Mouse (Mus musculus) liver, adult 2 months (tissue): ENCODE data around the gene Gm10563. TPM values are rescaled to one million over a fixed set of nuclear protein-coding genes. Genes with fewer than 3 reads are reported as not detected.
A peak's percentile ranks its signal among the peaks of the same experiment; 100 is the strongest.

ENCODE experiments used
- DNase-seq: peaks from one replicate; pipeline ENCODE4 v3.0.0-alpha.2; 2011; ENCODE audit warnings: low read depth, low spot score; ENCODE audit errors: extremely low read depth
- H3K27ac ChIP-seq: fragments of 200-500 bp; replicated peaks from 2 replicates; pipeline ENCODE4 v1.5.1; 2012; ENCODE audit warnings: low read depth, mild to moderate bottlenecking, control low read depth, inconsistent platforms, low read length; ENCODE audit not compliant: insufficient read depth
- H3K27me3 ChIP-seq: fragments of 200-500 bp; 2 replicates; pipeline ENCODE4 v1.6.1; 2012; ENCODE audit warnings: mild to moderate bottlenecking, moderate library complexity, low read length, inconsistent platforms; ENCODE audit not compliant: control insufficient read depth, insufficient read depth
- H3K36me3 ChIP-seq: fragments of 200-500 bp; 2 replicates; pipeline ENCODE4 v1.6.1; 2012; ENCODE audit warnings: low read length, inconsistent platforms; ENCODE audit not compliant: control insufficient read depth, insufficient read depth
- H3K4me1 ChIP-seq: fragments of 200-500 bp; 2 replicates; pipeline ENCODE4 v1.6.1; 2011; ENCODE audit warnings: low read length; ENCODE audit not compliant: control insufficient read depth, insufficient read depth
- H3K4me3 ChIP-seq: fragments of 200-500 bp; 2 replicates; pipeline ENCODE4 v1.5.1; 2011; ENCODE audit warnings: low read depth, mild to moderate bottlenecking, control low read depth, low read length, moderate library complexity; ENCODE audit not compliant: insufficient read depth
- H3K79me2 ChIP-seq: fragments of 200-500 bp; 2 replicates; pipeline ENCODE4 v1.6.1; 2012; ENCODE audit warnings: inconsistent platforms, mild to moderate bottlenecking, low read length, moderate library complexity; ENCODE audit not compliant: control insufficient read depth, insufficient read depth
- H3K9ac ChIP-seq: fragments of 200-500 bp; 2 replicates; pipeline ENCODE4 v1.6.1; 2012; ENCODE audit warnings: low read depth, mild to moderate bottlenecking, control low read depth, inconsistent platforms, low read length
- CTCF ChIP-seq: fragments of 200-500 bp; IDR thresholded peaks from 2 replicates; pipeline ENCODE4 v1.5.1; 2011; ENCODE audit warnings: low read depth, low read length, control low read depth
- POLR2A ChIP-seq: fragments of 200-500 bp; IDR thresholded peaks from 2 replicates; pipeline ENCODE4 v1.6.1; 2011; ENCODE audit warnings: low read length, control low read depth; ENCODE audit not compliant: insufficient read depth; ENCODE audit errors: extremely low read depth
- WGBS: fragments of 180-500 bp; shearing (Covaris S2); methylation state at CpG from one replicate; pipeline ENCODE4 v1.1.7; 2018; 5-methylcytosine and 5-hydroxymethylcytosine counted together
- polyA plus RNA-seq: library from polyadenylated mRNA; depleted of rRNA; stranded (reverse); fragments of >200 nt; gene quantifications from 2 replicates; pipeline ENCODE4 v1.2.3, GENCODE M21; 2012
- total RNA-seq: library from RNA; depleted of rRNA; stranded (reverse); fragments of >200 nt; gene quantifications from 2 replicates; pipeline ENCODE4 v1.2.3, GENCODE M21; 2014

Gene Gm10563
- total and polyA plus RNA-seq, 2 experiments: not detected

GRCm38 (mm10) chr4:155602753-155603152, 42.5 kb downstream of the Gm10563 start:
- 63% methylated on average over 1 of the region's 1 CpGs for WGBS
- no peak for DNase-seq
- peak overlapping the region; percentile 50 for H3K4me3 ChIP-seq
- peaks cover 8% of the 10 kb centered on the region for H3K36me3 ChIP-seq
- no peak overlapping the region for H3K27ac ChIP-seq
- H3K79me2 ChIP-seq: peaks cover 8% of the 10 kb centered on the region; the same call in 1 of the 2 replicates
- H3K27me3 ChIP-seq: no peaks in the 10 kb centered on the region
- H3K4me1 ChIP-seq: peaks cover 17% of the 10 kb centered on the region
- H3K9ac ChIP-seq: 0 out of 2 replicates have a peak overlapping the region, but pooled peaks have one; percentile 31
- TF ChIP-seq CTCF (no peak), POLR2A (no peak)

GRCm38 (mm10) chr4:155601997-155602456, 43.2 kb downstream of the Gm10563 start:
- DNase-seq: no peak
- 2% methylated on average over 31 of the region's 31 CpGs for WGBS
- peaks cover 17% of the 10 kb centered on the region for H3K4me1 ChIP-seq

DNA sequence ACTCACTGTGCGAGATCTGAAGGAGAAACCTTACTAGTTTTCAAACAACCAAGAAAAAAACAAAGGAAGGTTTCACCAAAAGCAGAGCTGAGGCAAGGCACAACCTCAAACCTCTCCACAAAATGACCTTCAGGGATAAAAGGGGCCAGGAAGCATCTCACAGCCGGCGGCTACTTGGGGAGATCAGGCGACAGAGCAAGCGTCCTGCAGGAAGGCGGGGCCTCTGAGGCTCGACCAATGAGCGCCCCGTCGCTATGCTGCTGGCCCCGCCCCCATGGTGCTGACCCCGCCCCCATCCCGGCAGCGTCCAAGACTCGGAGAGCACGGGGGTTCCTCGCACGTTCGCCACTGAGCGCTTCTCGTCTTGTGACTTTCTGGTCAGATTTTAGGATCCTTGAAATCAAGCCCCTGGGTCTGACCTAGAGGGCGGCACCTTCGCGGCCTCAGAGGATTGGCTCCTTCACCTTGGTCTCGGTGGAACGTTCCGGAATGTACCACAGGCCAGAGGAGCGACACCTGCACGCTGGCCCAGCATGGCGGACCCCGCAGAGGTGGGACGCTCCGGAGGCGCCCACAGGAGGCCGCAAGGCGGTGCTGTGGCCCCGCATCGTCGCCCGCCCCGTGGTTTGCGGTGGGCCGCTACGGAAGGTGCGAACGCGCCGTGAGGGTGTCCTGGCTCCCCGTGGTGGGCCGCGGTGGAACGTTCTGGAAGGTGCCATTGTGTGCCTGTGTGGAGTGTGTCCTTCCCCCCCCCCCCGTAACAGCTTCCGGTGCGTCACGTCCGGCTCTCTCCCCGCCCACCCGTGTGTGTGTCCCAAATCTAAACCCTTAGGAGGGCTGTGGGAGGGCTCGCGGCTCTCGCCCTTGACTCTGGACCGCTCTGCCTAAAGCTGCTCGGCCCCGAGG, 43.9 kb downstream of the Gm10563 start, which contains the start of gene Slc35e2:
Slc35e2 (plus strand) TSS at position 326 of the 906 bp plus-strand sequence.
- WGBS: under 1% methylated on average over 65 of the region's 65 CpGs

More at GRCm38 (mm10) chr4:155601997-155602456, 43.2 kb downstream of the Gm10563 start:
- Histone ChIP-seq H3K27ac (peak overlapping the region; percentile 98), H3K79me2 (peaks cover 8% of the 10 kb centered on the region; the same call in 1 of the 2 replicates), H3K27me3 (no peaks in the 10 kb centered on the region), H3K36me3 (peaks cover 7% of the 10 kb centered on the region), H3K4me3 (peak overlapping the region; percentile 86), H3K9ac (peak overlapping the region; percentile 97)
- TF ChIP-seq CTCF (no peak), POLR2A (no peak)

GRCm38 (mm10) chr4:155599901-155600825, 45.0 kb downstream of the Gm10563 start:
- WGBS: 28% methylated on average over 11 of the region's 11 CpGs
- Histone ChIP-seq H3K79me2 (peaks cover 8% of the 10 kb centered on the region; the same call in 1 of the 2 replicates), H3K9ac (peak overlapping the region; percentile 74; the same call in 1 of the 2 replicates), H3K27me3 (no peaks in the 10 kb centered on the region), H3K4me3 (peak overlapping the region; percentile 86; the same call in 1 of the 2 replicates), H3K36me3 (peaks cover 2% of the 10 kb centered on the region; the same call in 1 of the 2 replicates), H3K4me1 (peaks cover 16% of the 10 kb centered on the region), H3K27ac (peak overlapping the region; percentile 91)
- peak; percentile 93 for DNase-seq
- TF ChIP-seq POLR2A (no peak), CTCF (no peak)

More for the DNA sequence above, 43.9 kb downstream of the Gm10563 start, which contains the start of gene Slc35e2:
- H3K4me3 ChIP-seq: peak within 1 kb of the TSS; percentile 86
- H3K27me3 ChIP-seq: no peaks in the 10 kb centered on the region
- TF ChIP-seq CTCF (no peak), POLR2A (peak; percentile 73)
- peak; percentile 88 for DNase-seq
- peaks cover 7% of the 10 kb centered on the region for H3K36me3 ChIP-seq
- peaks cover 19% of the 10 kb centered on the region for H3K4me1 ChIP-seq
- H3K79me2 ChIP-seq: peaks cover 8% of the 10 kb centered on the region; the same call in 1 of the 2 replicates
- H3K27ac ChIP-seq: peak within 1 kb of the TSS; percentile 98
- H3K9ac ChIP-seq: peak within 1 kb of the TSS; percentile 97

DNA sequence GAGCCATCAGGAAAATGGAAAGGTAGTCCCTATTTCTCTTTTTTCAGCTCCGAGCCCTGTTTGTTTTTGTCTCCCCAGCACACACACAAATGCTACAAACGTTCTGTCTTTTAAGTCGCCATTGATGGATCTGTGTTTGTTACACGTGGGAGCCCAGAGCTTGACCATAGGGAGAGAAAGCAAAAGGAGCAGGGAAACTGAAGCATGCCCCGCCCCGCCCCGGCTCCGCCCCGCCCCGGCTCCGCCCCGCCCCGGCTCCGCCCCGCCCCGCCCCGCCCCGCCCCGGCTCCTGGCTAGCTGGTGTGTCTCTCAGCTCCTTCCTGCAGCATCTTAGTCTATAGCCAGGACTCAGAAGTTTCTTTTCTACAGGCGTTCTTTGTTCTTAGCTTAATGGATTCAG, 46.7 kb downstream of the Gm10563 start:
- H3K36me3 ChIP-seq: peaks cover 2% of the 10 kb centered on the region; the same call in 1 of the 2 replicates
- H3K4me3 ChIP-seq: no peak overlapping the region
- H3K27ac ChIP-seq: no peak overlapping the region
- H3K4me1 ChIP-seq: peaks cover 7% of the 10 kb centered on the region
- H3K27me3 ChIP-seq: no peaks in the 10 kb centered on the region
- TF ChIP-seq POLR2A: no peak
- no peak for TF ChIP-seq CTCF
- no peak for DNase-seq
- WGBS: 19% methylated on average over 20 of the region's 20 CpGs
- H3K79me2 ChIP-seq: peaks cover 8% of the 10 kb centered on the region; the same call in 1 of the 2 replicates
- no peak overlapping the region for H3K9ac ChIP-seq
